Mouse (Mus musculus): ENCODE measurements around the gene Olfr103. TPM values are rescaled to one million over a fixed set of nuclear protein-coding genes. Genes with fewer than 3 reads are reported as not detected.

Olfr103 gene
- polyA plus RNA-seq (2015; fragmentation: Nextera tagmentation; extraction: Ambion mirVana), result 0.11 TPM in 1 of 2 replicates, not detected in the other

DNA sequence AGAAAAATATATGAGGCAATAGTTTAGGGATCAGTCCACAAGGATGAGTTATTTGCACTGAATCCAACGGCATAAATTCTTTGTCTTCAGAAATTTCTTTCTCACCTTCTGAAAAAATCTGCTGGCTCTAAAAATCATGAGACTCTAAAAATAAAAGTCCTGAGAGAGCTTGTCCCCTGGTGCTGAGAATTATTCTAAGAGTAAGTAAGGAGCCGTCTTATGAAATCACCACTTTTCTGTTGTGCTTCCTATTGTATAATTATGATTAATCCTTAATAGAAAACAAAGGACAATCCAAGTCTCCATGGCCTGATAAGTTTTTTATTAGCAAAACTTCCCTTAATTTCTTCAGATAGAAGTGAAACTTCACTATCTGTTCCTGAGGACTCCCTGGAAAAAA is at the start of gene Olfr103:
TSS of gene Olfr103 (minus strand) at position 101 of the 400 bp plus-strand sequence.
- H3K4me2 ChIP-seq (replicated peaks), result no peak within 1 kb of the TSS
- H3K36me3 ChIP-seq, result no peaks in the 10 kb centered on the region
- no peaks in the 10 kb centered on the region for H3K27me3 ChIP-seq
- no peak within 1 kb of the TSS for H3K9ac ChIP-seq
- H3K9me3 ChIP-seq (replicated peaks), result no peaks in the 10 kb centered on the region
- H3K4me1 ChIP-seq, result no peaks in the 10 kb centered on the region
- H3K27ac ChIP-seq (replicated peaks), result no peak within 1 kb of the TSS
- no peak for ATAC-seq (ENCODE audit: insufficient number of reproducible peaks, low FRiP score, low TSS enrichment, low read depth)
- H3K4me3 ChIP-seq (replicated peaks), result no peak within 1 kb of the TSS
- WGBS, result 86% methylated on average over 2 of the region's 2 CpGs

DNA sequence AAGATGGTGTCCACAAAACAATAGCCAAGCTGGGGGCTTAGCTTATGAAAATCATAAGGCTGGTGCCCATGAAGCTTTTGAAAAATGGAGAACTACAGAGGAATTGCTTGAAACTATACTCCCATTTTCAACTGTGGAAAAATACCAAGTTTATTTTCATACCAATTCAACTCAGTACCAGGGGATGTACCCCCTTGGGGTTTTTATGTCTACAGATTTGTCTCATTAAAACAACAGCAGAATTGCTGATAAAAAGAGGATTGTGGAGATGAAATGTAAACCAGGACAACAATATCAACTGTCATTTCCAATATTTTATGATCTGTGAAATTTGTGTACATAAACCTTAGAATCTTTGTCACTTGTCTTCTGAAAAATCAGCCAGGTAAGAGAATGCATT is 39.2 kb upstream of the Olfr103 start, which contains the start of gene Olfr105-ps:
TSS of gene Olfr105-ps (plus strand) at position 301 of the 400 bp plus-strand sequence.
- H3K9me3 ChIP-seq (replicated peaks), result no peaks in the 10 kb centered on the region
- no peak for ATAC-seq (ENCODE audit: insufficient number of reproducible peaks, low FRiP score, low TSS enrichment, low read depth)
- H3K4me3 ChIP-seq (replicated peaks), result no peak within 1 kb of the TSS
- H3K4me1 ChIP-seq, result no peaks in the 10 kb centered on the region
- H3K4me2 ChIP-seq (replicated peaks), result no peak within 1 kb of the TSS
- H3K36me3 ChIP-seq, result no peaks in the 10 kb centered on the region
- H3K9ac ChIP-seq, result no peak within 1 kb of the TSS
- H3K27ac ChIP-seq (replicated peaks), result no peak within 1 kb of the TSS
- H3K27me3 ChIP-seq, result no peaks in the 10 kb centered on the region

DNA sequence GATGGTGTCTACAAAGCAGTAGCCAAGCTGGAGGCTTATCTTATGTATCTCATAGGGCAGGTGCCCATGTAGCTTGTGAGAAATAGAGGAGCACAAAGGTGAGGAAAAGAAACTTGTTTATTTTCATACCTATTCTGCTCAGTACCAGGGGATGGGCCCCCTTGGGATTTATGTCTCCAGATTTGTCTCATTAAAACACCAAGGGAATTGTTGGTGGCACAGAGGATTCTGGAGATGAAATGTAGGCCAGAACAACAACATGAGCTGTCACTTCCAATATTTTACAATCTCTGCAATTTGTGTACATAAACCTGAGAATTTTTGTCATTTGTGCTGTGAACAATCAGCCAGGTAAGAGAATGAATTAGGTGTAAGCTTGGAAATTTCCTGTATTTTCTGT is 19.8 kb upstream of the Olfr103 start, which contains the start of gene Olfr104-ps:
TSS of gene Olfr104-ps (plus strand) at position 301 of the 400 bp plus-strand sequence.
- no peaks in the 10 kb centered on the region for H3K36me3 ChIP-seq
- no peak within 1 kb of the TSS for H3K4me3 ChIP-seq (replicated peaks)
- H3K9me3 ChIP-seq (replicated peaks), result no peaks in the 10 kb centered on the region
- no peaks in the 10 kb centered on the region for H3K4me1 ChIP-seq
- no peak within 1 kb of the TSS for H3K4me2 ChIP-seq (replicated peaks)
- H3K27ac ChIP-seq (replicated peaks), result no peak within 1 kb of the TSS
- no peaks in the 10 kb centered on the region for H3K27me3 ChIP-seq
- no peak within 1 kb of the TSS for H3K9ac ChIP-seq
- no peak for ATAC-seq (ENCODE audit: insufficient number of reproducible peaks, low FRiP score, low TSS enrichment, low read depth)

DNA sequence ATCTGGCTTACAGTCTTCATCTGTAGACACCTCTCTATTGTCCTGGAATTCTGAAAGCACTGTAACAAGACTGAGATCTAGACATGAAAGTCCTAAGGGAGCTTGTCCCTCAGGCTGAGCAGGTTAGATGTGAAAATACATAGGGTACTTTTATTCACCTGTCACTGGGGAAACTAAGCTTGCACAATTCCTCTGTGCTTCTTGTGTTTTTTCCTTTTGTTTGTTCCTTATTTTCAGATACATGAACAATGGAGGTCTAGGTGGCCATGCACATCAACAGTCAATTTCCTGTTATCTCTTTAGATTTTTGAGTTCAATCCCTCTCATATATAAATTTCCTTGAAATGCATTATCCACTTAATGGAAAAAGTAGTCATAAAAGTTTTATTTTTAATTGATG is 22.5 kb downstream of the Olfr103 start, which contains the start of gene Olfr102:
TSS of gene Olfr102 (minus strand) at position 101 of the 400 bp plus-strand sequence.
- Histone ChIP-seq H3K9ac (no peak within 1 kb of the TSS), H3K27ac (replicated peaks) (no peak within 1 kb of the TSS), H3K36me3 (no peaks in the 10 kb centered on the region), H3K9me3 (replicated peaks) (no peaks in the 10 kb centered on the region), H3K4me3 (replicated peaks) (no peak within 1 kb of the TSS), H3K4me1 (no peaks in the 10 kb centered on the region), H3K4me2 (replicated peaks) (no peak within 1 kb of the TSS), H3K27me3 (no peaks in the 10 kb centered on the region)
- no peak for ATAC-seq (ENCODE audit: insufficient number of reproducible peaks, low FRiP score, low TSS enrichment, low read depth)

DNA sequence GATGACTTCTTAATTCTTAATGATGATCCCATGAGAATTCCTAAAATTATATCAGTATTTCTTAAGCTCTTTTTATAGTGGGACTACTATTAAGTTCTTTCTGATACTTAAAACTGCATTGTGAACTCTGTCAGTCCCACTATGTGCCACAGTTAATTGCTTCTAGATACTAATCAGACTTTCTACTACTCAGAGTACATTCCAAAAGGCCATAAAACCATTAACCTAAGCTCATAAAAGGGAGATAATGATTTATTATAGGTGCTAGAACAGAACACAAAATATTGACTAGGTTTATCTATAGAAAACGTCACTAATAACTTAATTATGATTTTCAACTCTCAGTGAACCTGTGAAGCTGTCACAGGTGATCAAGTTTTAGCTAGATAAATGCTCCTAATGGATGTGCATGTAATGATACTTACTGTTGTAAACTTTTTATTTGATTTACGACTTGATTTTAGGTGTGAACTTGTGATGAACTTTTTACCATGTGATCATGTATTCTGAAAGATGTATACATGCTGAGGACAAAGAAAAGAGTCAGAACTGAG is 29.3 kb downstream of the Olfr103 start:
- H3K4me2 ChIP-seq (replicated peaks), result no peak overlapping the region
- H3K9ac ChIP-seq, result no peak overlapping the region
- ATAC-seq (ENCODE audit: insufficient number of reproducible peaks, low FRiP score, low TSS enrichment, low read depth), result no peak
- no peak overlapping the region for H3K4me3 ChIP-seq (replicated peaks)
- WGBS, result 45% methylated on average over 2 of the region's 2 CpGs
- H3K27ac ChIP-seq (replicated peaks), result no peak overlapping the region
- H3K4me1 ChIP-seq, result no peaks in the 10 kb centered on the region
- no peaks in the 10 kb centered on the region for H3K9me3 ChIP-seq (replicated peaks)
- H3K36me3 ChIP-seq, result no peaks in the 10 kb centered on the region
- H3K27me3 ChIP-seq, result no peaks in the 10 kb centered on the region

DNA sequence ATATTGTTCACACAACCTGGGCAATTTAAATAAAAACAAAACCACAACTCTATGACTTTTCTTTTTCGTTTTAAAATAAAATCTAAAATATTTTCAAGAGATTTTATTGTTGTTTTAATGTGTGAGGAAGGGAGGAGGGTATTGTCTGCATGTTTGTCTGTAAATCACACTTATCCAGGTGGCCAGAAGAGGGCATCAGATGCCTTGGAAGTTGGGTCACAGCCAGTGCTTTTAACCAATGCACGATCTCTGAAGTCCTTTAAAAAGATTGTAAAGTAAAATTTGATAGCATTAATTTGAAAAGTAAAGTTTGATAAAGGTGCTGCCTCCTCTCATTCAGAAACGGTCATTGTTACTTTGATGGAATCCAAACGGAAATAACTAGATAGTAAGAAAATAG is 31.0 kb downstream of the Olfr103 start:
- Histone ChIP-seq H3K27me3 (no peaks in the 10 kb centered on the region), H3K4me2 (replicated peaks) (no peak overlapping the region), H3K27ac (replicated peaks) (no peak overlapping the region), H3K36me3 (no peaks in the 10 kb centered on the region), H3K4me1 (no peaks in the 10 kb centered on the region), H3K4me3 (replicated peaks) (no peak overlapping the region), H3K9ac (no peak overlapping the region), H3K9me3 (replicated peaks) (no peaks in the 10 kb centered on the region)
- ATAC-seq (ENCODE audit: insufficient number of reproducible peaks, low FRiP score, low TSS enrichment, low read depth), result no peak
- 43% methylated on average over 4 of the region's 4 CpGs for WGBS

DNA sequence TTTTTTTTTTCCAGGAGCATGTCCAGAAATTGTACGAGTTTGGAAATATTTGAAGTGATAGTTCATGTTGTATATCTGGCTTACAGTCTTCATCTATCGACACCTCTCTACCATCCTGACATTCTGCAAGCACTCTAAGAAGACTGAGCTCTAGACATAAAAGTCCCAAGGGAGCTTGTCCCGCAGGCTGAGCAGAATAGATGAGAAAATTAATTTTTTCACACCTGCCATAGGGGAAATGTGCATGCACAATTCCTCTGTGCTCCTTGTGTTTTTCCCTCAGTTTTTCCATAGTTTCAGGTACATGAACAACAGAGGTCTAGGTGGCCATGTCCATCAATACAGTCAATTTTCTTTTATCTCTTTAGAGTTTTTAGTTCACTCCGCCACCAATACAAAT is 35.3 kb downstream of the Olfr103 start, which contains the start of gene Olfr101:
TSS of gene Olfr101 (minus strand) at position 101 of the 400 bp plus-strand sequence.
- 77% methylated on average over 4 of the region's 4 CpGs for WGBS
- H3K36me3 ChIP-seq, result no peaks in the 10 kb centered on the region

More for the DNA sequence above, 35.3 kb downstream of the Olfr103 start, which contains the start of gene Olfr101:
- Histone ChIP-seq H3K9ac (no peak within 1 kb of the TSS), H3K27ac (replicated peaks) (no peak within 1 kb of the TSS), H3K4me2 (replicated peaks) (no peak within 1 kb of the TSS), H3K9me3 (replicated peaks) (no peaks in the 10 kb centered on the region), H3K4me1 (no peaks in the 10 kb centered on the region), H3K4me3 (replicated peaks) (no peak within 1 kb of the TSS), H3K27me3 (no peaks in the 10 kb centered on the region)
- ATAC-seq (ENCODE audit: insufficient number of reproducible peaks, low FRiP score, low TSS enrichment, low read depth), result no peak

Other genes with a start within 250 kb of the Olfr103 start
- not detected in 2 replicates for gene Olfr91, start 241.4 kb downstream of the Olfr103 start, polyA plus RNA-seq (2015; fragmentation: Nextera tagmentation; extraction: Ambion mirVana)
- gene Olfr92, start 219.6 kb downstream of the Olfr103 start, polyA plus RNA-seq (2015; fragmentation: Nextera tagmentation; extraction: Ambion mirVana), result not detected in 2 replicates
- 0.05 TPM in 1 of 2 replicates, not detected in the other for gene Olfr93, start 178.2 kb downstream of the Olfr103 start, polyA plus RNA-seq (2015; fragmentation: Nextera tagmentation; extraction: Ambion mirVana)
- 0.18 TPM in 1 of 2 replicates, not detected in the other for gene Ubd, start 145.8 kb downstream of the Olfr103 start, polyA plus RNA-seq (2015; fragmentation: Nextera tagmentation; extraction: Ambion mirVana)
- 0.12 TPM in 1 of 2 replicates, not detected in the other for gene Olfr94, start 138.7 kb downstream of the Olfr103 start, polyA plus RNA-seq (2015; fragmentation: Nextera tagmentation; extraction: Ambion mirVana)
- not detected in 2 replicates for gene Olfr95, start 126.6 kb downstream of the Olfr103 start, polyA plus RNA-seq (2015; fragmentation: Nextera tagmentation; extraction: Ambion mirVana)
- 0.14 and 0.31 TPM in 2 replicates for gene Olfr96, start 119.6 kb downstream of the Olfr103 start, polyA plus RNA-seq (2015; fragmentation: Nextera tagmentation; extraction: Ambion mirVana)
- not detected in 2 replicates for gene Olfr97, start 102.4 kb downstream of the Olfr103 start, polyA plus RNA-seq (2015; fragmentation: Nextera tagmentation; extraction: Ambion mirVana)
- gene Olfr98, start 75.9 kb downstream of the Olfr103 start, polyA plus RNA-seq (2015; fragmentation: Nextera tagmentation; extraction: Ambion mirVana), result not detected in 2 replicates
- gene H2-M3, start 69.5 kb downstream of the Olfr103 start, polyA plus RNA-seq (2015; fragmentation: Nextera tagmentation; extraction: Ambion mirVana), result 1.7 and 2.6 TPM in 2 replicates
- gene Olfr99, start 56.2 kb downstream of the Olfr103 start, polyA plus RNA-seq (2015; fragmentation: Nextera tagmentation; extraction: Ambion mirVana), result 0.16 TPM in 1 of 2 replicates, not detected in the other
- 0.17 TPM in 1 of 2 replicates, not detected in the other for gene Olfr101, start 35.4 kb downstream of the Olfr103 start, polyA plus RNA-seq (2015; fragmentation: Nextera tagmentation; extraction: Ambion mirVana)
- 0.15 and 0.21 TPM in 2 replicates for gene Olfr102, start 22.6 kb downstream of the Olfr103 start, polyA plus RNA-seq (2015; fragmentation: Nextera tagmentation; extraction: Ambion mirVana)
- gene Olfr104-ps, start 19.9 kb upstream of the Olfr103 start, polyA plus RNA-seq (2015; fragmentation: Nextera tagmentation; extraction: Ambion mirVana), result 0.05 TPM in 1 of 2 replicates, not detected in the other
- gene Olfr105-ps, start 39.3 kb upstream of the Olfr103 start, polyA plus RNA-seq (2015; fragmentation: Nextera tagmentation; extraction: Ambion mirVana), result not detected in 2 replicates
- gene Olfr106-ps, start 50.7 kb upstream of the Olfr103 start, polyA plus RNA-seq (2015; fragmentation: Nextera tagmentation; extraction: Ambion mirVana), result 0.12 TPM in 1 of 2 replicates, not detected in the other
- 0.07 and 0.17 TPM in 2 replicates for gene Olfr107, start 59.5 kb upstream of the Olfr103 start, polyA plus RNA-seq (2015; fragmentation: Nextera tagmentation; extraction: Ambion mirVana)
- gene Olfr108, start 105.8 kb upstream of the Olfr103 start, polyA plus RNA-seq (2015; fragmentation: Nextera tagmentation; extraction: Ambion mirVana), result not detected in 2 replicates
- gene Olfr109, start 119.2 kb upstream of the Olfr103 start, polyA plus RNA-seq (2015; fragmentation: Nextera tagmentation; extraction: Ambion mirVana), result not detected in 2 replicates
- gene H2-M2, start 143.9 kb upstream of the Olfr103 start, polyA plus RNA-seq (2015; fragmentation: Nextera tagmentation; extraction: Ambion mirVana), result not detected in 2 replicates
- gene Olfr110, start 152.8 kb upstream of the Olfr103 start, polyA plus RNA-seq (2015; fragmentation: Nextera tagmentation; extraction: Ambion mirVana), result 0.16 TPM in 1 of 2 replicates, not detected in the other
- not detected in 2 replicates for gene Olfr111, start 168.3 kb upstream of the Olfr103 start, polyA plus RNA-seq (2015; fragmentation: Nextera tagmentation; extraction: Ambion mirVana)
- gene Olfr112, start 229.8 kb upstream of the Olfr103 start, polyA plus RNA-seq (2015; fragmentation: Nextera tagmentation; extraction: Ambion mirVana), result not detected in 2 replicates
- not detected in 2 replicates for gene Olfr113, start 238.0 kb upstream of the Olfr103 start, polyA plus RNA-seq (2015; fragmentation: Nextera tagmentation; extraction: Ambion mirVana)